Mouse (Mus musculus) MEL (cell line): ENCODE measurements around the gene Ap5z1. TPM values are rescaled to one million over a fixed set of nuclear protein-coding genes. Genes with fewer than 3 reads are reported as not detected.
A peak's percentile ranks its signal among the peaks of the same experiment; 100 is the strongest.

Source experiments
- DNase-seq: peaks from one replicate; pipeline ENCODE4 v3.0.0; 2011; ENCODE audit warnings: low read depth, low spot score
- H3K27ac ChIP-seq: 2 replicates; pipeline ENCODE4 v1.5.1; 2012; ENCODE audit warnings: low read depth, mild to moderate bottlenecking, control low read depth, low read length, moderate library complexity; ENCODE audit not compliant: control insufficient read depth
- H3K27me3 ChIP-seq, 2 experiments: fragments of 150-350 bp in 1 of 2; sonication (generic) in 1 of 2; 2 replicates each; pipeline ENCODE4 v1.6.1; 2012; ENCODE audit warnings: low read length in 2 of 2, mild to moderate bottlenecking in 2 of 2, improper control_type of control experiment in 1 of 2, moderate library complexity in 1 of 2; ENCODE audit not compliant: insufficient read depth in 2 of 2, control insufficient read depth in 1 of 2
- H3K36me3 ChIP-seq, 2 experiments: 2 replicates each; pipeline ENCODE4 v1.6.1; 2012 to 2014; ENCODE audit warnings: low read length in 2 of 2, improper control_type of control experiment in 1 of 2, inconsistent platforms in 1 of 2, mild to moderate bottlenecking in 1 of 2; ENCODE audit not compliant: insufficient read depth in 2 of 2, control insufficient read depth in 1 of 2
- H3K4me1 ChIP-seq, 2 experiments: fragments of 150-350 bp in 1 of 2; sonication (generic) in 1 of 2; 2 replicates each; pipeline ENCODE4 v1.6.1; 2012; ENCODE audit warnings: low read length in 2 of 2, improper control_type of control experiment in 1 of 2, mild to moderate bottlenecking in 1 of 2; ENCODE audit not compliant: insufficient read depth in 2 of 2, control insufficient read depth in 1 of 2
- H3K4me3 ChIP-seq, 2 experiments: fragments of 150-350 bp in 1 of 2; sonication (generic) in 1 of 2; 2 replicates each; pipeline ENCODE4 v1.5.1; 2012; ENCODE audit warnings: low read depth in 2 of 2, low read length in 2 of 2, mild to moderate bottlenecking in 2 of 2, moderate library complexity in 2 of 2, control low read depth in 1 of 2, improper control_type of control experiment in 1 of 2; ENCODE audit not compliant: control insufficient read depth in 1 of 2, insufficient read depth in 1 of 2
- H3K79me2 ChIP-seq: 2 replicates; pipeline ENCODE4 v1.6.1; 2012; ENCODE audit warnings: mild to moderate bottlenecking, low read length, moderate library complexity; ENCODE audit not compliant: control insufficient read depth, poor library complexity, insufficient read depth
- H3K9ac ChIP-seq: 2 replicates; pipeline ENCODE4 v1.6.1; 2012; ENCODE audit warnings: low read depth, mild to moderate bottlenecking, control low read depth, low read length, moderate library complexity; ENCODE audit not compliant: control insufficient read depth, poor library complexity, severe bottlenecking
- H3K9me3 ChIP-seq: fragments of 150-350 bp; sonication (generic); replicated peaks from 2 replicates; pipeline ENCODE4 v1.6.1; 2012; ENCODE audit warnings: mild to moderate bottlenecking, low read length, improper control_type of control experiment, moderate library complexity; ENCODE audit not compliant: insufficient read depth
- CHD2 ChIP-seq: IDR thresholded peaks from 2 replicates; pipeline ENCODE4 v1.6.1; 2011; ENCODE audit warnings: low read length, improper control_type of control experiment
- E2F4 ChIP-seq: IDR thresholded peaks from 2 replicates; pipeline ENCODE4 v1.6.1; 2011; ENCODE audit warnings: low read depth, low read length, improper control_type of control experiment, borderline replicate concordance
- EP300 ChIP-seq, 2 experiments: IDR thresholded peaks; 2 replicates each; pipeline ENCODE4 v1.6.1; 2011; ENCODE audit warnings: improper control_type of control experiment in 2 of 2, low read length in 2 of 2, low read depth in 1 of 2, mild to moderate bottlenecking in 1 of 2
- ETS1 ChIP-seq: IDR thresholded peaks from 2 replicates; pipeline ENCODE4 v1.6.1; 2012; ENCODE audit warnings: low read depth, mild to moderate bottlenecking, inconsistent platforms, low read length, improper control_type of control experiment, moderate library complexity
- GATA1 ChIP-seq: IDR thresholded peaks from 2 replicates; pipeline ENCODE4 v1.6.1; 2011; ENCODE audit warnings: low read depth, low read length, improper control_type of control experiment
- HCFC1 ChIP-seq: IDR thresholded peaks from 2 replicates; pipeline ENCODE4 v1.6.1; 2012; ENCODE audit warnings: low read depth, mild to moderate bottlenecking, inconsistent platforms, low read length, improper control_type of control experiment, moderate library complexity
- JUND ChIP-seq: IDR thresholded peaks from 2 replicates; pipeline ENCODE4 v1.6.1; 2011; ENCODE audit warnings: low read depth, mild to moderate bottlenecking, improper control_type of control experiment, low read length
- MAFK ChIP-seq: IDR thresholded peaks from 2 replicates; pipeline ENCODE4 v1.6.1; 2011; ENCODE audit warnings: low read depth, mild to moderate bottlenecking, low read length, improper control_type of control experiment, borderline replicate concordance
- MAX ChIP-seq: IDR thresholded peaks from 2 replicates; pipeline ENCODE4 v1.6.1; 2011; ENCODE audit warnings: low read length, improper control_type of control experiment
- MAZ ChIP-seq: IDR thresholded peaks from 2 replicates; pipeline ENCODE4 v1.6.1; 2012; ENCODE audit warnings: low read depth, mild to moderate bottlenecking, inconsistent platforms, low read length, improper control_type of control experiment
- MXI1 ChIP-seq: IDR thresholded peaks from 2 replicates; pipeline ENCODE4 v1.6.1; 2011; ENCODE audit warnings: mild to moderate bottlenecking, low read depth, low read length, improper control_type of control experiment
- MYB ChIP-seq: IDR thresholded peaks from 2 replicates; pipeline ENCODE4 v1.6.1; 2011; ENCODE audit warnings: mild to moderate bottlenecking, low read depth, low read length, improper control_type of control experiment
- MYC ChIP-seq: IDR thresholded peaks from 2 replicates; pipeline ENCODE4 v1.6.1; 2011; ENCODE audit warnings: low read depth, mild to moderate bottlenecking, low read length, improper control_type of control experiment, moderate library complexity
- NRF1 ChIP-seq: IDR thresholded peaks from 2 replicates; pipeline ENCODE4 v1.6.1; 2014; ENCODE audit warnings: low read depth, mild to moderate bottlenecking, inconsistent platforms, low read length, improper control_type of control experiment, moderate library complexity; ENCODE audit not compliant: poor library complexity, insufficient read depth, severe bottlenecking
- POLR2AphosphoS2 ChIP-seq: IDR thresholded peaks from 2 replicates; pipeline ENCODE4 v1.6.1; 2011; ENCODE audit warnings: low read length, improper control_type of control experiment
- POLR2AphosphoS5 ChIP-seq: IDR thresholded peaks from 2 replicates; pipeline ENCODE4 v1.6.1; 2012; ENCODE audit warnings: low read depth, borderline replicate concordance, mild to moderate bottlenecking, inconsistent platforms, low read length, moderate library complexity, mixed read lengths
- RCOR1 ChIP-seq: IDR thresholded peaks from 2 replicates; pipeline ENCODE4 v1.6.1; 2012; ENCODE audit warnings: low read depth, mild to moderate bottlenecking, inconsistent platforms, low read length, improper control_type of control experiment
- SIN3A ChIP-seq: IDR thresholded peaks from 2 replicates; pipeline ENCODE4 v1.6.1; 2012; ENCODE audit warnings: low read length, improper control_type of control experiment, inconsistent platforms
- TAL1 ChIP-seq: IDR thresholded peaks from 2 replicates; pipeline ENCODE4 v1.6.1; 2012; ENCODE audit warnings: mild to moderate bottlenecking, inconsistent platforms, low read length, moderate library complexity, mixed read lengths
- UBTF ChIP-seq: IDR thresholded peaks from 2 replicates; pipeline ENCODE4 v1.6.1; 2012; ENCODE audit warnings: low read depth, mild to moderate bottlenecking, inconsistent platforms, low read length, improper control_type of control experiment, moderate library complexity, borderline replicate concordance; ENCODE audit not compliant: insufficient read depth
- USF1 ChIP-seq: IDR thresholded peaks from 2 replicates; pipeline ENCODE4 v1.6.1; 2014; ENCODE audit warnings: low read depth, mild to moderate bottlenecking, inconsistent platforms, low read length, improper control_type of control experiment, moderate library complexity
- USF2 ChIP-seq, 2 experiments: IDR thresholded peaks; 2 replicates each; pipeline ENCODE4 v1.6.1; 2011 to 2012; ENCODE audit warnings: improper control_type of control experiment in 2 of 2, low read length in 2 of 2, borderline replicate concordance in 1 of 2, inconsistent platforms in 1 of 2, low read depth in 1 of 2, mild to moderate bottlenecking in 1 of 2; ENCODE audit not compliant: insufficient read depth in 1 of 2
- ZC3H11A ChIP-seq: IDR thresholded peaks from 2 replicates; pipeline ENCODE4 v1.6.1; 2012; ENCODE audit warnings: low read depth, mild to moderate bottlenecking, inconsistent platforms, low read length, improper control_type of control experiment
- ZKSCAN1 ChIP-seq: IDR thresholded peaks from 2 replicates; pipeline ENCODE4 v1.6.1; 2012; ENCODE audit warnings: low read depth, mild to moderate bottlenecking, inconsistent platforms, low read length, improper control_type of control experiment, moderate library complexity
- ZMIZ1 ChIP-seq: IDR thresholded peaks from 2 replicates; pipeline ENCODE4 v1.6.1; 2012; ENCODE audit warnings: low read depth, mild to moderate bottlenecking, inconsistent platforms, low read length, improper control_type of control experiment, moderate library complexity
- polyA plus RNA-seq, 2 experiments: library from polyadenylated mRNA; stranded (reverse) in 1 of 2; unstranded in 1 of 2; fragments of >175 nt in 1 of 2; fragments of >200 nt in 1 of 2; gene quantifications; 2 replicates each; pipeline versions ENCODE4 v1.2.1 to v1.2.4; 2012; ENCODE audit warnings: low replicate concordance in 2 of 2, low read depth in 1 of 2; ENCODE audit not compliant: insufficient read length in 2 of 2, insufficient read depth in 1 of 2, missing spikeins in 1 of 2
- total RNA-seq: library from RNA; depleted of rRNA; stranded (reverse); fragments of 300-350 nt; gene quantifications from 2 replicates; pipeline ENCODE4 v1.2.3, GENCODE M21; 2012

Ap5z1 gene
- total and polyA plus RNA-seq, 3 experiments: 4.4 to 13.5 TPM; not detected in 1

- Histone ChIP-seq H3K36me3 (peaks cover 0 to 14% of the 10 kb centered on the region in 2 experiments), H3K4me3 (peak overlapping the region; percentile 33 to 44; a peak in 3 of 4 replicates), H3K4me1 (peaks cover 0 to 21% of the 10 kb centered on the region in 2 experiments; a peak in 3 of 4 replicates), H3K9me3 (no peaks in the 10 kb centered on the region), H3K27ac (peak overlapping the region; percentile 49), H3K9ac (peak overlapping the region; percentile 57), H3K27me3 (no peaks in the 10 kb centered on the region), H3K79me2 (peaks cover 6% of the 10 kb centered on the region)
- TF ChIP-seq ETS1: no peak
- TF ChIP-seq POLR2AphosphoS2: no peak
- peak; percentile 66 for TF ChIP-seq GATA1
- no peak for TF ChIP-seq CHD2
- peak; percentile 50 for DNase-seq
Observed at GRCm38 (mm10) chr5:142439911-142440432, 23.8 kb upstream of the Ap5z1 start.

- H3K4me1 ChIP-seq: peaks cover 0 to 21% of the 10 kb centered on the region in 2 experiments; a peak in 3 of 4 replicates
- H3K9ac ChIP-seq: peak overlapping the region; percentile 57; the same call in 1 of the 2 replicates
- peaks cover 0 to 14% of the 10 kb centered on the region in 2 experiments for H3K36me3 ChIP-seq
Observed at GRCm38 (mm10) chr5:142440451-142441147, 23.1 kb upstream of the Ap5z1 start.

More at GRCm38 (mm10) chr5:142440451-142441147, 23.1 kb upstream of the Ap5z1 start:
- H3K27me3 ChIP-seq: no peaks in the 10 kb centered on the region
- 0 out of 2 replicates have a peak, but pooled peaks have one; percentile 20 for TF ChIP-seq HCFC1
- peak; percentile 90 for TF ChIP-seq MAX
- peak; percentile 87; the same call in 1 of the 2 replicates for TF ChIP-seq MAZ
- TF ChIP-seq ETS1: peak; percentile 52; the same call in 1 of the 2 replicates
- TF ChIP-seq MYB: no peak
- TF ChIP-seq MXI1: peak; percentile 98
- TF ChIP-seq MAFK: no peak
- TF ChIP-seq E2F4: no peak
- TF ChIP-seq UBTF: no peak
- no peak for TF ChIP-seq ZKSCAN1
- no peak for TF ChIP-seq USF2 (IDR thresholded peaks at IDR 0.05; ENCODE audit: borderline replicate concordance in 1 of 2, insufficient read depth in 1 of 2, low read depth in 1 of 2, low read length in 2 of 2)
- TF ChIP-seq MYC: peak; percentile 72
- no peak for TF ChIP-seq RCOR1
- 0 out of 2 replicates have a peak, but pooled peaks have one; percentile 31 for TF ChIP-seq NRF1
- no peak for TF ChIP-seq JUND
- no peak for TF ChIP-seq ZMIZ1
- no peak for TF ChIP-seq POLR2AphosphoS5
- TF ChIP-seq TAL1: no peak
- TF ChIP-seq ZC3H11A: no peak
- TF ChIP-seq POLR2AphosphoS2: no peak
- peak; percentile 96 for TF ChIP-seq SIN3A
- TF ChIP-seq EP300 (IDR thresholded peaks at IDR 0.05; ENCODE audit: low read depth in 1 of 2, low read length in 2 of 2): no peak
- TF ChIP-seq USF1: peak; percentile 67; the same call in 1 of the 2 replicates
- TF ChIP-seq, all 39 proteins: peak for 9
- Histone ChIP-seq H3K79me2 (peaks cover 6% of the 10 kb centered on the region), H3K9me3 (no peaks in the 10 kb centered on the region), H3K4me3 (peak overlapping the region; percentile 33 to 44; a peak in 3 of 4 replicates), H3K27ac (peak overlapping the region; percentile 49)
- peak; percentile 96 for DNase-seq
